Mouse (Mus musculus) stomach, embryonic 15.5 days (tissue): ENCODE data around the gene Ehmt1. TPM values are rescaled to one million over a fixed set of nuclear protein-coding genes. Genes with fewer than 3 reads are reported as not detected.
A peak's percentile ranks its signal among the peaks of the same experiment; 100 is the strongest.
"Not testable (repeated sequence)": the region's sequence is repeated elsewhere in the genome, so short reads cannot be mapped to it uniquely, and the experiment has no call there.

Source experiments
- ATAC-seq: fragments of 200-750 bp; cut with Nextera tagmentation; 2 replicates; pipeline ENCODE4 v1.8.0; 2017; ENCODE audit warnings: low read depth, moderate number of reproducible peaks, moderate TSS enrichment; ENCODE audit not compliant: insufficient read depth, low FRiP score
- H3K27ac ChIP-seq: fragments of 300-500 bp; sonication (generic); 2 replicates; pipeline ENCODE4 v1.5.1; 2015; ENCODE audit warnings: mild to moderate bottlenecking, inconsistent platforms
- H3K27me3 ChIP-seq: fragments of 300-500 bp; sonication (generic); replicated peaks from 2 replicates; pipeline ENCODE4 v1.6.1; 2015; ENCODE audit warnings: inconsistent platforms
- H3K36me3 ChIP-seq: fragments of 300-500 bp; sonication (generic); 2 replicates; pipeline ENCODE4 v1.6.1; 2015; ENCODE audit warnings: inconsistent platforms
- H3K4me1 ChIP-seq: fragments of 300-500 bp; sonication (generic); 2 replicates; pipeline ENCODE4 v1.6.1; 2015; ENCODE audit warnings: inconsistent platforms
- H3K4me2 ChIP-seq: fragments of 300-500 bp; sonication (generic); 2 replicates; pipeline ENCODE4 v1.6.1; 2015; ENCODE audit warnings: mild to moderate bottlenecking, inconsistent platforms
- H3K4me3 ChIP-seq: fragments of 300-500 bp; sonication (generic); replicated peaks from 2 replicates; pipeline ENCODE4 v1.5.1; 2015; ENCODE audit warnings: inconsistent platforms
- H3K9ac ChIP-seq: fragments of 300-500 bp; sonication (generic); 2 replicates; pipeline ENCODE4 v1.6.1; 2015; ENCODE audit warnings: inconsistent platforms
- H3K9me3 ChIP-seq: fragments of 300-500 bp; sonication (generic); 2 replicates; pipeline ENCODE4 v1.6.1; 2016; ENCODE audit warnings: inconsistent platforms
- WGBS: fragments of 180-500 bp; shearing (Covaris S2); methylation state at CpG from one replicate; pipeline ENCODE4 v1.1.7; 2015; 5-methylcytosine and 5-hydroxymethylcytosine counted together
- polyA plus RNA-seq: library from polyadenylated mRNA; unstranded; fragments of >200 nt; fragmentation: Nextera tagmentation; extraction: Ambion mirVana; gene quantifications from 2 replicates; pipeline ENCODE4 v1.2.1, GENCODE M21; 2015

The Ehmt1 gene
- 72.4 and 74.2 TPM in 2 replicates for polyA plus RNA-seq

- Histone ChIP-seq H3K9ac (peak within 1 kb of the TSS; percentile 96), H3K9me3 (no peaks in the 10 kb centered on the region), H3K27ac (peak within 1 kb of the TSS; percentile 94), H3K4me3 (peak within 1 kb of the TSS; percentile 97), H3K4me2 (peak within 1 kb of the TSS; percentile 67), H3K36me3 (no peaks in the 10 kb centered on the region), H3K4me1 (peaks cover 7% of the 10 kb centered on the region), H3K27me3 (no peaks in the 10 kb centered on the region)
- ATAC-seq: peak; percentile 99
- WGBS: under 1% methylated on average over 93 of the region's 112 CpGs
Measured at GRCm38 (mm10) chr2:24918930-24919838, at the start of gene Ehmt1. Ehmt1 (minus strand) TSS chr2:24919614.

- Histone ChIP-seq H3K4me2 (peak within 1 kb of the TSS; percentile 64), H3K9ac (peak within 1 kb of the TSS; percentile 73), H3K4me3 (peak within 1 kb of the TSS; percentile 85), H3K27me3 (no peaks in the 10 kb centered on the region), H3K27ac (peak within 1 kb of the TSS; percentile 38; the same call in 1 of the 2 replicates), H3K36me3 (peaks cover 33% of the 10 kb centered on the region), H3K4me1 (0 out of 2 replicates have a peak, but pooled peaks cover 7% of the 10 kb centered on the region), H3K9me3 (no peaks in the 10 kb centered on the region)
- WGBS: under 1% methylated on average over 28 of the region's 28 CpGs
- peak; percentile 88 for ATAC-seq
Measured at GRCm38 (mm10) chr2:24962304-24963000, 43.0 kb upstream of the Ehmt1 start, which contains the start of gene Dph7. Dph7 (plus strand) TSS chr2:24962400.

DNA sequence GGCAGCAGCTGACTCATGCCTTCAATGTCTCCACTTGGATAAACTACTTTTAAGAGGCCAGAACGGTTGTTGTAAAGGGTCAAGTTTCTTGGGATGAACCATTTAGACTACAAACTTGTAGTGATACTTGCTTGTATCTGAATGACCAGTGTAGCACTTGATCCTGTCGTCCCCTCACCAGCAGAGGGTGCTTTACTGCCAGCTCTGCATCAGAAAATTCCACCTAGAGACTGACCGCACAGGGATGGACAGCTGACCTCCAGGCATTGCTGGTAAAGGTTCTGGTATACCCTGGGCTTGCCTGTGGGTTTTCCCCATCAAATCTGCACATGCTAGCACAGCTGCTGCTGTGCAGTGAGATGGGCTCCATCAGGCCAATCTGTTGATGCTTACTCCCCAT, 41.5 kb upstream of the Ehmt1 start:
- H3K9ac ChIP-seq: no peak overlapping the region
- H3K9me3 ChIP-seq: no peaks in the 10 kb centered on the region

GRCm38 (mm10) chr2:24952537-24953055, 33.2 kb upstream of the Ehmt1 start:
- 75% methylated on average over 4 of the region's 4 CpGs for WGBS
- no peak overlapping the region for H3K4me2 ChIP-seq
- no peaks in the 10 kb centered on the region for H3K27me3 ChIP-seq
- no peak overlapping the region for H3K27ac ChIP-seq
- no peak for ATAC-seq
- peaks cover 41% of the 10 kb centered on the region for H3K36me3 ChIP-seq
- H3K4me3 ChIP-seq: no peak overlapping the region
- no peak overlapping the region for H3K9ac ChIP-seq
- no peaks in the 10 kb centered on the region for H3K9me3 ChIP-seq
- H3K4me1 ChIP-seq: 0 out of 2 replicates have a peak, but pooled peaks cover 10% of the 10 kb centered on the region

More for the DNA sequence above, 41.5 kb upstream of the Ehmt1 start:
- 32% methylated on average over 3 of the region's 3 CpGs for WGBS
- H3K4me1 ChIP-seq: 0 out of 2 replicates have a peak, but pooled peaks cover 7% of the 10 kb centered on the region
- no peak overlapping the region for H3K27ac ChIP-seq
- H3K36me3 ChIP-seq: peaks cover 38% of the 10 kb centered on the region
- H3K27me3 ChIP-seq: no peaks in the 10 kb centered on the region
- no peak for ATAC-seq
- H3K4me2 ChIP-seq: no peak overlapping the region
- no peak overlapping the region for H3K4me3 ChIP-seq

- Histone ChIP-seq H3K9ac (peak overlapping the region; percentile 88), H3K4me2 (peak overlapping the region; percentile 82), H3K36me3 (peaks cover 25% of the 10 kb centered on the region), H3K27ac (peak overlapping the region; percentile 36; the same call in 1 of the 2 replicates), H3K9me3 (no peaks in the 10 kb centered on the region), H3K27me3 (no peaks in the 10 kb centered on the region), H3K4me1 (0 out of 2 replicates have a peak, but pooled peaks cover 10% of the 10 kb centered on the region), H3K4me3 (peak overlapping the region; percentile 87)
- ATAC-seq: 0 out of 2 replicates have a peak, but pooled peaks have one; percentile 0
- under 1% methylated on average over 31 of the region's 31 CpGs for WGBS
Measured at GRCm38 (mm10) chr2:24950189-24950535, 30.7 kb upstream of the Ehmt1 start.

DNA sequence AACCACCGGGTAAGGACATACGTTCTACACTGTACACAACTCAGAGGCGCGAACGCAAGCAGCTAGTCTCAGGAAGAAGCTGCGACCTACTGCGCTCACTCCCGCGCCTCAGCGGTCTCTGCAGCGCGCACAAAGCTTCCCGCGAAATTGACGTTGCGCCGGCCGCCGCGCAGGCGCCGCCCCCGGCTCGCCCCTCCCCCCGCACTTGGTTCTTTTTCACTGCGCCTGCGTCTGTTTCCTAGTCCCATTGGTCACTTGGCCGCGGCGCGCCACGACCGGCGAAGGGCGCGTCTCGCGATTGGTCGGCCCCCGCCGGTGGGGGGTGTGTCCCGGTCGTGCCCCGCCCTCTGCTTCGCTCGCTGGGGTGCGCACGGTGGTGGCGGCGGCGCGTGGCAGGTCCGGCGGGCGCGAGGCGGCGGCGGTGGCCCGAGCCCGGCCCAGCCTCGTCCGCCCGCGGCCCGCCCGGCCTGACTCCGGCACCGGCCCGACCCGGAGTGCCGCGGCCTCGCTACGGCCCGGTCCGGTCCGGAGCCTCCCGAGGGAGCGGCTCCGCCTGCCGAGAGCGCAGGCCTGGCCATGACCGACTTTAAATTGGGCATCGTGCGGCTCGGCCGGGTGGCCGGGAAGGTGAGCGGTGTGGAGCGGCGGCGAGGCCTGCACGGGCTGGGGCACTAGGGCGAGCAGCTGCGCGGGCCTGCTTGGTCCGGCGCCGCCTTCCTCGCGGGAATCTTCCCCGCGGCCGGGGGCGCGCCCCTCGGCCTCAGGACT, 30.2 kb upstream of the Ehmt1 start, which contains the start of gene Zmynd19:
Gene Zmynd19 (plus strand): TSS at position 372 of the 768 bp plus-strand sequence.
- ATAC-seq: peak; percentile 99

DNA sequence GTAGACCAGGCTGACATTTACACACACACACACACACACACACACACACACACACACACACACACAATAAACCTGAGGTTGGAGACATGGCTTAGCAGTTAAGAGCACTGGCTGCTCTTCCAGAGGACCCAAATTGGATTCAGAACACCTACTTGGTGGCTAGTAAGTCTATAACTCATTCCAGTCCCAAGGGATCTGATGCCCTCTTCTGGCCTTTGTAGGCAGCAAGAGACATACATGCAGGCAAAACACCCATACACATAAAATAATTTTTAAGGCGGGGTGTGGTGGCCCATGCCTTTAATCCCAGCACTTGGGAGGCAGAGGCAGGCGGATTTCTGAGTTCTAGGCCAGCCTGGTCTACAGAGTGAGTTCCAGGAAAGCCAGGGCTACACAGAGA, 24.9 kb upstream of the Ehmt1 start:
- H3K36me3 ChIP-seq, H3K9ac ChIP-seq, H3K4me1 ChIP-seq, H3K9me3 ChIP-seq, H3K4me3 ChIP-seq, H3K27me3 ChIP-seq, H3K27ac ChIP-seq, ATAC-seq, H3K4me2 ChIP-seq: not testable (repeated sequence)
- 32% methylated on average over 2 of the region's 2 CpGs for WGBS

More for the DNA sequence above, 30.2 kb upstream of the Ehmt1 start, which contains the start of gene Zmynd19:
- H3K9ac ChIP-seq: peak within 1 kb of the TSS; percentile 88
- H3K4me3 ChIP-seq: peak within 1 kb of the TSS; percentile 87
- peak within 1 kb of the TSS; percentile 82 for H3K4me2 ChIP-seq
- no peaks in the 10 kb centered on the region for H3K9me3 ChIP-seq
- peak within 1 kb of the TSS; percentile 36; the same call in 1 of the 2 replicates for H3K27ac ChIP-seq
- under 1% methylated on average over 101 of the region's 108 CpGs for WGBS
- 0 out of 2 replicates have a peak, but pooled peaks cover 10% of the 10 kb centered on the region for H3K4me1 ChIP-seq
- H3K27me3 ChIP-seq: no peaks in the 10 kb centered on the region
- H3K36me3 ChIP-seq: peaks cover 22% of the 10 kb centered on the region

DNA sequence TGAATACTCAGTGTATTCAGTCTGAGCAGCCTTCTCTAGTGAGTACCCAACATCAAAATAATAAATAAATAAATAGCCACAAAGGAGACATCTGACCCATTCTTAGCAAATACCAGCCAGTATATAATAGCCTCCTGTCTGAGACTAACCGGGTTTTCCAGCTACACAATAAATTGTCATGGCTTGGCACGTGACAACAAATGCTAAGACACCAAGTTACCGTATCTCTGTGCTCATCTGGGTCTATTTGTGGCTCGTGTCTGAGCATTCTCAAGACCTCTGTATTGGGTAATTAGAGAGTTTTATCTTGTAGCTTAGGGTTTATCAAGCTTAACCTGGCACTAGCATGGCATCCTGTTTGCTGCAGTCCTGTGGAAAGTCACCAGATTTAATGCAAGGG, 22.7 kb upstream of the Ehmt1 start:
- WGBS: 64% methylated on average over 4 of the region's 4 CpGs
- Histone ChIP-seq H3K4me1 (no peaks in the 10 kb centered on the region), H3K4me3 (no peak overlapping the region), H3K9me3 (no peaks in the 10 kb centered on the region), H3K36me3 (no peaks in the 10 kb centered on the region), H3K4me2 (no peak overlapping the region), H3K9ac (no peak overlapping the region), H3K27me3 (no peaks in the 10 kb centered on the region), H3K27ac (no peak overlapping the region)
- ATAC-seq: no peak

- Histone ChIP-seq H3K4me2 (peak within 1 kb of the TSS; percentile 86), H3K9ac (peak within 1 kb of the TSS; percentile 39), H3K36me3 (no peaks in the 10 kb centered on the region), H3K4me1 (peaks cover 10% of the 10 kb centered on the region; the same call in 1 of the 2 replicates), H3K27ac (peak within 1 kb of the TSS; percentile 87), H3K9me3 (no peaks in the 10 kb centered on the region), H3K4me3 (peak within 1 kb of the TSS; percentile 57), H3K27me3 (no peaks in the 10 kb centered on the region)
- peak; percentile 95 for ATAC-seq
- under 1% methylated on average over 49 of the region's 49 CpGs for WGBS
Measured at GRCm38 (mm10) chr2:24935057-24935796, 15.8 kb upstream of the Ehmt1 start, which contains the start of gene Arrdc1. Arrdc1 (minus strand) TSS chr2:24935252.

DNA sequence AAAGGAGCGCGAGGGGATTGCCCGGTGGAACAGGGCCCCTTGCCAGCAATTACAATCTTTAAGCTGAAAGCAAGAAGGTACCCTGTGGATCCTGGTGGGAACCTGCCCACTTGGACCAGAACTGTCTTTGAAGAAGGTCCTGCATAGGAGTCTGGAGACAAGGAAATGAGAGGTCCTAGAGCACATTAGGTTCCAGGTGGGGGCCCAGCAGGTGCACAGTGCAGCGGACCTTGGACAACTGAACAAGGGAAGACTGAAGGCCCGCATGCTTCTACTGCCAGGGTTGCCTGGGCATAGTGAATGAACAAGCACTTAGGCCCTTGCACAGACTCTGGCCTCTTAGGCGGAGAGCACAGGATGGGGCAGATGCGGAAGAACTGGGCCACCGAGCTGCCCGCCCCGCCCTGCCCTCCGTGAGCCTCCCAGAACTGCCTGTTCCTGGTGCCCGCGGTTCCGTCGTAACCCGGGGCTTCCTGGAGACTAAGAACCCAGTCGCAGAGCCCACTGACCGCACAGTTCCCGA, 15.1 kb upstream of the Ehmt1 start:
- H3K27me3 ChIP-seq: no peaks in the 10 kb centered on the region
- H3K9me3 ChIP-seq: no peaks in the 10 kb centered on the region
- no peaks in the 10 kb centered on the region for H3K36me3 ChIP-seq
- H3K4me3 ChIP-seq: peak overlapping the region; percentile 57
- peak overlapping the region; percentile 86 for H3K4me2 ChIP-seq
- peak overlapping the region; percentile 87 for H3K27ac ChIP-seq
- WGBS: 4% methylated on average over 19 of the region's 19 CpGs
- H3K4me1 ChIP-seq: peaks cover 10% of the 10 kb centered on the region; the same call in 1 of the 2 replicates
- peak; percentile 69 for ATAC-seq
- H3K9ac ChIP-seq: peak overlapping the region; percentile 39
